Mouse (Mus musculus): ENCODE measurements at regions not wholly inside any gene's neighbourhood (a gene's known extent, or its start where the extent isn't known, plus 50 kb on each side); places are given as distances from the start of the nearest gene placed in this dataset.

DNA sequence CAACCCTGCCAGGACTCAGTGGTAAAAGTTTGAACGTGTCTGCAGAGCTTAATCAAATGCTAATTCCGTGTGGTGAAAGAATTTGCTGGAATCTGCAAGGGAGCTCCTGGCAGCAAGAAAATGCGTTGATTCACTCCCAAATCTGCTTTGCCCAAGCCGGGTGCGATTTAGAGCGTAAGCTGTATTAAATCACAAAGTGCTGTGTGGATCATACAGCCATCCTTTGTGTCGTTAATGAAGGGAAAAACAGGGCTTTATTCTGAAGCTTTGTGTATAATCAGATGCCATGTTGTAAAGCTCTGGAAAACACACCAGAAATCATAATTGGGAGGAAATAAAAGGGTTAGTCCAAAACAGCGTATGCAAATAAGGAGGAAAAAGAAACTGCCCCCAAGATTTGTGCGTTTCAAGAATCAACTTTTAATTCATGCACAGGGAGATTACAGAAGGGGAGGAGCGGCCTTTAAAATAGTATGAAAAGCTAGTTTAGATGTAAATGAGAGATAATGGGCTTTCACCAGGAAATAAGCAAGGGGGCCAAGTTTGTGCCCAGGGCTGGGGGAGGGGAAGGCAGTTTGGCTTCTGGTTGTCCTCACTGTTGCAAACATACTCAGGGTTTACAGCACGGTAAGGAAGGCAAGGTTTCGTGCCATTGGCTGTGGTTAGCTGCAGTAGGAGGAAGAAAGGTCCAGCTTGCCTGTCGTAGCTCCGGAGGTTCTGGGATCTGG is 303.7 kb downstream of the H2al1j start:
- no peak for ATAC-seq (replicated peaks; ENCODE audit: low FRiP score, poor library complexity, severe bottlenecking)

DNA sequence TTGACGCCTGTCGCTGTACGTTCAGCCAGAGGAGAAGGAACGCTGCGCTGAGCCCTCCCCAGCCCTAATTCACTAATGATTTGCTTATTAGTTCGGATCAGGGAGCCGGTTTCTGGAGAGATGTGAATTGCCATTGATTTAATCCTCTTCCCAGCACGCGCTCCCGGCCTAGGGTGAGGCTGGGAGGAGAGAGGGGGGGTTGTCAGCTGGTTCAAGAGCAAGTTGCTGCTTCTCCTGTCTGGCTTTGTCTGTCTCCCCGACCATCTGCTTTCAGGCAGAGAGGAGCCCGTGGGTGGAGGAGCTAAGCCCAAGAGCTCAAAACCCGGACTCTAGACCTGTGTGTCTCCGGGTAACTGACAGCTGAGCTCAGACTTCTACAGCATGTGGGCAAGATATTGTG is 304.4 kb downstream of the H2al1j start:
- no peak for ATAC-seq (replicated peaks; ENCODE audit: low FRiP score, poor library complexity, severe bottlenecking)

DNA sequence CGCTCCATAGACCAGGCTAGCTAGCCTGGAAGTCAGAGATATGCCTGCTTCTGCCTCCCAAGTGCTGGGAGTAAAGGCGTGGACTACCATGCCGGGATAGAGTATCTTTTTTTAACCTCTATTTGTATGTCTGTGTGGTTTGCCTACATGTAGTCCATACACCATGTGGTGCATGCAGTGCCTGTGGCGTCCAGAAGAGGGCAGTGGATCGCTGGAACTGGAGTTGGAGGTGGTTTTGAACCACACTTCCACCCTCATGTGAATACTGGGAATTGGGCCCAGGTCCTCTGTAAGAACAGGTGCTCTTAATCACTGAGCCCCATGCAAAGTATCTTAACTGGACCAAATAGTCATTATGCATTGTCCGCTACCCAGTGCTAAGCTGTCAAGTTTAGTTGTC is 306.2 kb downstream of the H2al1j start:
- no peak; the same call in 1 of the 2 replicates for ATAC-seq (replicated peaks; ENCODE audit: low FRiP score, poor library complexity, severe bottlenecking)

DNA sequence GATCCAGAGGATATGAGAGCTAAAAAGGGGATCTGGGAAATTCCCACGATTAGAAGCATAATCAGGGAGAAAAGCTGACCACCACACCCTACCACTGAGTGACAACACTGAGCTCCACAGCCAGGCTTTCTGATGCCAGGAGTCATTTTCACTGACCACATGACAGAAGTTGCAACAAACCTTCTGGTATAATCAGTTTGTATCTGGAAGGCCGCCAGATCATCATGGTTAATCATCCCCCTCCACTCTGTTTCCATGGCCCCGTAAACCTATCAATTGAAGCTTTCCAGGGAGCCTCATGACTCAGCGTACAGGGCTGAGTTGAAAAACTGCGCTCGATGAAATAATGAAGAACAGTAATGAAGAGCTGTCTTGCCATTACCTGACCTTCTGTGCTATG is 316.9 kb downstream of the H2al1j start:
- no peak for ATAC-seq (replicated peaks; ENCODE audit: low FRiP score, poor library complexity, severe bottlenecking)

DNA sequence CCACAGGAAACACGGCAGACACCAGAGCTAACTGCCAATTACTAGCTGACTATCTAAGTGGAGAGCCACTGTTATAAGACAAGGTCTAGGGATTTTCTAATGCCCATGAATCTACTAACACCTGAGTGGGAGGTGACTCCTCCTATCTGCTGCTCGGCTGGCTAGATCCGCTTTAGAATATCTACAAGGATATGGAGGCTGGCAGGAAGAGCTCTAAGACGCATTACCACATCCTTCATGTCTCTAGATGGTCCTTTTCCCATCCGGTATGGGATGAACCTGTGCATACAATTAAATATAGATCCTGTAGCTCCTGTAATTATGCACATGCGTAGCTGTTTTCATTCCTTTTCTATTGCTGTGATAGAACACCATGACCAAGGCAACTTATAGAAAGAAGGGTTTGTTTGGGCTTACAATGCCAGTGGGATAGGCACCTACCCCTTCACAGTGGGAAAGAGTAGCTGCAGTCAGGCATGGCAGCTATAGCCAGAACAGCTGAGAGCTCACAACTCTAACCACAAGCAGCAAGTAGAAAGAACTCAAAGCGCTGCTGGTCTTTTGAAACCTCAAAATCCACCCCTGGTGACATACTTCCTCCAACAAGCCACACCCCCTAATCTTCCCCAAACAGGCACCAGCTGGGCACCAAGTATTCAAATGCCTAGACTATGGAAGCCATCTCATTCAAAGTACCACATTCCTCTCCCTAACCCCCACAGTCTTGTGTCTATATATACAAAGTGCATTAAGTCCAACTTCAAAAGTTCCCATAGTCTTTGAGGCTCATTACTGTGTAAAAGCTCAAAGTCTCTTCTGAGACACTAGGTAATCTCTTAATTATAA is 319.3 kb downstream of the H2al1j start:
- ATAC-seq (replicated peaks; ENCODE audit: low FRiP score, poor library complexity, severe bottlenecking), result no peak

DNA sequence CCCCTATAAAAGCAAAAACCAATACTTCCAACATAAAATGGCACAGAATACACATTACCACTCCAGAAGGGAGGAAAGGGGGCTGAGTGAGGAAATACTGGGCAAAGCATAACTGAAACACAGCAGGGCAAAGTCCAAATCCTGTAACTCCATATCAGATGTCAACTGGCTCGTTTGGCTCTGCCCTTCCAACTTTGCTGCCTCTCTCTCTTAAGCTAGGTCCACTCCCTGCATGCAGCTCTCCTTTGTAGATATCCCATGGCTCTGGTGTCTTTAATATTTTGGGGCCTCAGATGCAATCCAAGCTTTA is 319.9 kb downstream of the H2al1j start:
- no peak for ATAC-seq (replicated peaks; ENCODE audit: low FRiP score, poor library complexity, severe bottlenecking)

DNA sequence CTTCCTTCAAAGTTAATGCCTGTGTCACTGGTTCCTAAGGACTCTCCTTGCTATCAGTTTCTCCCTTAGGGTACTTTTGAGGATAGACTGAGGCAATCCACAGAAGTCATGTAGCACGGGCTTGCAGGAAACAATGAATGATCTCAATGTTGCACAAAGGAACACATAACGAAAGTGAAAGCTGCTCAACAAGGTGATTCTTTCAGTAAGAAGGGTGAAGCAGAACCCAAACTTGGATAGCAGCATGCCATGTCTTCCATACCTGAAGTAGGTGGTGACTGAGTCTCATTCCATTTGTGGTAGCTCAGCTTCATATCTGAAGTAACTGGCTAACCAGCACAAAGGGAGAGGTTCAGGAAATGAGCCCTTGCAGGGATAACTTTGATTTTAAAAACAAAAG is 325.7 kb downstream of the H2al1j start:
- ATAC-seq (replicated peaks; ENCODE audit: low FRiP score, poor library complexity, severe bottlenecking), result no peak

DNA sequence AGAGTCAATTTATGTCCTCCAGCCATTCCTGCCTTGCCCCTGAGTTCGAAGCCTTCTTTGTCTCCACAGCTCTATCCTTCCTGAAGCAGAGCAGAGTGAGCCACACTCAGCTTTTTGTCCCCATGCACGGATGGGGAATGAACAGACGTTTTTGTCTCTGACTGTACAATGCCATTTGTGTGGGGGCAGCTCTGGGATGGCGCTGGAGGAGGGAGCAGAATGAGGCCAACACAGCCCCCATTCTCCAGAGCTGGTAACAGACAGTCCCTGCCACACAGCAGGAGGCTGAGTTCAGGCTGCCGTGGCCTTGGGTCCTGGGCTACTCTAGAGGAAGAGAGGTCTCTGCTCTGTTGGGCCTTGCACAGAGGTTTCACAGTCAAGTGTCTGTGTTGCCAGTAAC is 327.4 kb downstream of the H2al1j start:
- ATAC-seq (replicated peaks; ENCODE audit: low FRiP score, poor library complexity, severe bottlenecking), result no peak

DNA sequence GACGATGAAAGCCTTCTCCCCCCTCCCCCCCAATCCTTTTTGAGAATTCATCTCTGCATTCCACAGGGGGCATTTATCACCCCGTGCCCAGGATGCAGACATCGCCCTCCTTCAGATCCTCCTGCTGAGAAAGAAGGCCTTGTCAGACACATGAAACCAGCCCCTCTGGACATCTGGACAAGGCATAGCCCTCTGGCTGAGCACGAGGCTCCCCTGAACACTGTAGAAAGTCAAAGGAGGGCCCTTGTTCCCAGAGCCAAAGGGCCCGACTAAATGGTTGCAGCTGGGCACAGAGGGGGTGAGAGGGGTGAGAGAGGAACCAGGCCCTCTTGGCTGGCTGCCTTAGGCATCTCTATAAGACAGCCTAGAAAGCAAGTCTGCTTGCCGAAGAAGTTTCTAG is 327.8 kb downstream of the H2al1j start:
- ATAC-seq (replicated peaks; ENCODE audit: low FRiP score, poor library complexity, severe bottlenecking), result no peak

DNA sequence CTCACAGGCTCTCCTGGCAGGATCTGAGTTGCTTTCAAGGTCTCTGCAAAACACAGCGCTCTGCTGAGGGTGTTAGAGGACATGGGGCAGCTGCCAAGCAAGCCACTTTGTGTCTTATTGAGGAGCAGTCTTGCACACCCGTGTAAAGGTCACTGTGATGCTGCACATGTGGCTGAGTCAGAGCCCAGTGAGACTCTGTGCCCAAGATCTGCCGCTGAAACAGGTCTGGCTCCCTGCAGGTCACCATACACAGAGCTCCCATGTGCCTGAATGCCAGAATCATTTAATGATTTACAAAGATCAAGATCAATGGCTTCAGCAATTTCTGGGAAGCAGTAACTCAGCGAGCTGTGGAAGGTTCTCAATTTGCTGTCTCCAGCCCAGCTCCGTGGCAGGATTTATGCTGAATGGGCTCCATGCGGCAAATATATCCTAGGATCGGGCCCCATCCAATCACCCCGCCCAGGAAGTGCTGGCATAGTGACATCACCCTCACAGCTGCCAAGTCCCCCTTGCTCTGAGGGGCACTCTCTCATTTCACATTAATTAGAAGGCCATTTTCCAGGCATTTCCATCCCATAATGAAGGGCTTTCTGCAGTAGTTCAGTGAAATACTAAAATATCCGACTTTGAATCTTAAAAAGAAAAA is 330.1 kb downstream of the H2al1j start:
- no peak for ATAC-seq (replicated peaks; ENCODE audit: low FRiP score, poor library complexity, severe bottlenecking)

DNA sequence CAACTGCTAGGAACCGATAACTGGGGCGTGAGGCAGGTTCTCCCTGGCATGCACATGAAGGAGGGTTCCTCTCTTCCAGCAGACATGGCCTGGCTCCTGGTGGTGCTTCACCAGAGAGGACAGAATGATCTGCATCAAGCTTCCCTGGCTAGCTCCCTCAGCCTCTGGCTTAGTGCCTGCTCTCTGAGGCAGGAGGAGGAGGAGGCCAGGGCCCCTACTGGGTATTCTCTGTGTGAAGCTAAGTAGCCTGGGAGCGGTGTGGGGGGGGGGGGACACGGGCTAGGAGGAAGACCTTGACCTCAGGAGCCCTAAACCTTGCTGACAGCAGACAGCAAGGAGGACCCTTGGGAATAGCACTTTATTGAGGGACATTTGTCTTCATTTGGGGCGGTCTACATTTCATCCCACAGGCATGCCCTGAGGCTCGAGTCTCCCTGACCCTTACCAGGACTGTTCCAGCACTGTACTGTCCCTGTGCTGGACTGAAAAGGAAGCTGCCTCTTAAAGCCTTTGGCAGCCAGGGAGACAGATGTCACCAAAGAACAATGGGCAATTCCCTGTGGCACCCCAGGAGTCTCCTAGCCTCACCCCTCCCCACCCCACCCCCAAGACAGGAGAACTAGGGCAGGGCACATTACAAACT is 335.7 kb downstream of the H2al1j start:
- ATAC-seq (replicated peaks; ENCODE audit: low FRiP score, poor library complexity, severe bottlenecking), result no peak

DNA sequence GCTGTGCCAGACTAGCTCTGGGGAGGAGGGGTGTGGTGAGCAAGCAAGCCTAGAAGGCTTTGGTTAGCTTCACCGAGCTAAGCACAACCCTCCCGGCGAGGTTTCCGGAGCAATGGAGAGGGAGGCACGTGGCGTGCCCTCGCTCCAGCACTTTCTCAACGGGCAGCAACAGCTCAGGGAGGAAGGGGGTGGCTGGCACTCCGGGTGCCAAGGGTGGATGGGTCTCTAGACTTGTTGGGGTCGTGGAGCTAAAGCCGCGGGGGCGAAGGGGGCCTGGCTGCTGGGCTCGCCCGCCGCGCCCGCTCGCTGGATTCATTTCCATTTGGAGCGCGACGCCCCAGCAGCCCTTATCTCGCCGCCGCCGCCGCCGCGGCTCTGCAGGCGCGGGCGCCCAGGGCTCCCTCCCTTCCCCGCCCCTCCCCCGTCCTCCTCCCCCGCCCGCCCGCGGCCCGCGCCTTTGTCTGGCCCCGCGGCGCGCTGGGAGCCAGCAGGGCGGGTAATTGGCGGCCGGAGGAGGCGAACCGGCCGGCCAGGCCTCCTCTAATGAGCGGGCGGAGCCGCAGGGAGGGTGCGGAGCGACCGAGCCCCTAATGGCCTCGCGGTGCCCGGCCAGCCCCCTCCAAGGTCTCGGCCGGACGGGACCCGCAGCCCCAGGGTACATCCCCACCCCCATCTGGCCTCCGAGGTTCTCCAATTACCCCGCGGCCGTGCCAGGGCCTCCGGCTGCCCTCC is 336.9 kb downstream of the H2al1j start:
- ATAC-seq (replicated peaks; ENCODE audit: low FRiP score, poor library complexity, severe bottlenecking), result peak; percentile 75

DNA sequence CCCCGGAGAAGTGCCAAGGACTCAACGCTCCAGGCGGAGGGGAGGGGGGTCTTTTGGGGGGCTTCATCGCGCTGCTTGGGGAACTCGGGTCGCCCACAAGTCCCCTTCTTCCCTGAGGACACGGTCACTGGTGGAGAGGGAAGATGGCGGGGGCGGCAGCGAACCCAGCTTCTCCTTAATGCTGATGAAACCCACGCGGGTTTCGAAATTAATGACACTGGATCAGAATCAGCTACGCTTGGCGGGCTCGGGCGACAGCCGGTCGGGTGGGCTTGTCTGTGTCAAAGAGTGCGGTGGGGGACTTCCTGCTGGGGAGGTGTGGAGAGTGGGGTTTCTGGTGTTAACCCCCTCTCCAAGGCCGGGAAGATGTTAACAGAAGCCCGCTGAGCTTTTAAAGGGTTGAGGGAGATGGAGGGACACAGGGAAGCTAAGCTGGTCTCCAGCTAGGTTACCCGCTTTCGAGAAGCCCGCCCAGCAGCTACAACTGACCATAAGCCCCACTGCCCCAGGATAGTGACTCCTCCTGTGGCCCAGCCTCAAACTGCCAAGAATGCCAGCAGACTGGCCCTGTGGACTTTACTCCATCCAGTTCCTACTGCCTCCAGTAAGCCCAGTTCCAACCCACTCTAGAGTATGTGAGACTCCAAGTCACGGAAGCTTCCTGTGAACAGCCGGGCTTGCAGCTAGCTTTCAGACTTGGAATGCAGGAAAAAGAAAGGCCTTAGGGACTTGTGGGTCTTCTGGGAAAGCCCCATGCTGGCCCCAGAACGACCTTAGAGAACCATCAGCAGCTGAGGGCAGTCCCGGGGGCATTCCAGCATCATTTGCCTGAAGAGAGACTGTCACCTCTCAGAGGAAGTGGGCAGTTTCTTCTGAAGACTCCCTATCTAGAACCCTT is 337.7 kb downstream of the H2al1j start:
- 0 out of 2 replicates have a peak, but pooled peaks have one; percentile 41 for ATAC-seq (replicated peaks; ENCODE audit: low FRiP score, poor library complexity, severe bottlenecking)

DNA sequence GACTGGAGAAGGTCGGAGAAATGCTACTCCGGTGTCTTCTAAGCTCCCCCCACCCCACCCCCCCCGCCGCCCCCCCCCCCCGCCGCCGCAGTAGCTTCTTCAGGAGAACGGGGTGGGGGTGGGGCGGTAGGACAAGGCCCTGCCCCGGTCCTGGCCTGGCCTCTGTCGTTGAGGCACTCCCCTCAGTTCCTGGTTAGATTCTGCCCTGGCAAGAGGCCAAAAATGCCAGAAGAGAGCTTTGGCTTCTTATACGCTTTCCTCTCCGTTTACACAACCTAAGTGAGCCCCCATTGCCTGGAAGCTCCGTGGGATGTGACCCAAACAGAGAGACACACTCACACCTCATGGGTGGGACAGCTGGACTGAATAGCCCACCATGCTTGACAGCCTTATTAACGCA is 338.9 kb downstream of the H2al1j start:
- ATAC-seq (replicated peaks; ENCODE audit: low FRiP score, poor library complexity, severe bottlenecking), result no peak

DNA sequence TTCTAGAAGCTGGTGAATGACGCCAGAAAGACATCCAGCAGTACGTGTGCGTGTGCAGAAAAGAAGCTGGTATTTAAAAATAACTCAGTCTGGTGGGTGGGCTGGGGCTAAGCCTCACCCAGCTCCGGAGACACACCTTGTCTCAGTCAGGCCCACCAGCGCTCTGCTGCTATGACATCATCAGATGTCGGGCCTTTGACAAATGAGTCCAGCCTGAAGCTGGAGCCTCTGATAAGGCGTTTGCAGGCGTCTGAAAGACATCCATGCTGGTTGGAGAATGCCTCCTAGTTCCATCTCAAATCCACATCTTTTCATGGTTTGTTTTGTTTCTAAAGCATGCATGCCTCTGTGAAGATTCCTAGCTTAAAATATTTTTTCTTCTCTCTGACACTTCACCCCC is 344.2 kb downstream of the H2al1j start:
- ATAC-seq (replicated peaks; ENCODE audit: low FRiP score, poor library complexity, severe bottlenecking), result no peak

DNA sequence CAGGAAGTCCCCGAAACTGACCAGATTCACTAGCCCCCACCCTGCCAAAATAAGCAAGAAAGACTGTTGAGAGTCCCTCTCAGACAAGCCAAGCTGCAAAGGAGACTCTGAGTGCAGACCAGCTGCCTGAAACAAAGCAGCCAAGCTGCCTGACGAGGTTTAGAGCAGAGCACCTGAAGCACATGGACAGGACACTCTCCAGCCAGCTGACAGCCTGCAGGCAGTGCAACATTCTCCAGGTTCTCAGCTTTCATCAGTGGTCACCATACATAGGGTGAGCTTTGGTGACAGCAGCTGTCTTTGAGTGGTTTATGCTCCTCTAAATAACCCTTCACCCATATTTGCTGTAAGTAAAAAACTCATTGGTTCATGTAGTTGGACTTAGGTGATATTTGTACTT is 350.5 kb downstream of the H2al1j start:
- ATAC-seq (replicated peaks; ENCODE audit: low FRiP score, poor library complexity, severe bottlenecking), result no peak

DNA sequence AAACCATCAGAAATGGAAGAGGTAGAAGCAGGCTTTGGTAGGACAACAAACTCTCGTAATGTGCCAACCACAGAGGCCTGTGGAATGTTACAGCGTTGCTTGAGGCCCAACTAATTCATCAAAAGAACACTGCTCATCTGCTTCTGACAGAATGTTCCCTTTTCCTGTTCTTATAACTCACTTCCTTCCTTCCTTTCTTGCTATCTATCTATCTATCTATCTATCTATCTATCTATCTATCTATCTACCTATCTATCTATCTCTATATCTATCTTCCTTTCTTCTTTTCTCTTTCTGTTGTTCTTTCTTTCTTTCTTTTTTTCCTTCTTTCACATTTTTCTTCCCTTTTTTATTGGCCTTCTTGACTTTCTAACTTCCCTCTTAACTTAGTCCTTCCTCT is 353.7 kb downstream of the H2al1j start:
- ATAC-seq (replicated peaks; ENCODE audit: low FRiP score, poor library complexity, severe bottlenecking), result no peak

DNA sequence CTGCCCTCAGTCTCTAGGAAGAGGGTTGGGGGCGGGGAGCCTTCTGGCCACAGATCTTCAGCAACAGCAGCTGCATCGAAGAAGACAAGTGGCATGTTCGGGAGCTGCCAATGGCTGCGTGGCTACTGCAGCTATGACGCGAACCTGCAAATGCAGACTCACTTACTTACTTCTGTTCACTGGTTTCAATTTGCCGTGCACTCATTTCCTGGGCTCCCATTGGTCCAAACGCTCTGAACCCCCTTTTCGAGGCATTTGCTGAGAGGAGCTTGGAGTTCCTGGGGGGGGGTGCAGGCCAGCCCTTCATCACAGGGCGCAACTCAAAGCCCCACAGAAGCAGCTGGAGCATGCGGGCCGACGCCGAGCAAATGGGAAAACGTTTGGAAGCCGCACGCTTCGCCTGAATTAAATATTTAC is 362.4 kb downstream of the H2al1j start:
- no peak for ATAC-seq (replicated peaks; ENCODE audit: low FRiP score, poor library complexity, severe bottlenecking)

DNA sequence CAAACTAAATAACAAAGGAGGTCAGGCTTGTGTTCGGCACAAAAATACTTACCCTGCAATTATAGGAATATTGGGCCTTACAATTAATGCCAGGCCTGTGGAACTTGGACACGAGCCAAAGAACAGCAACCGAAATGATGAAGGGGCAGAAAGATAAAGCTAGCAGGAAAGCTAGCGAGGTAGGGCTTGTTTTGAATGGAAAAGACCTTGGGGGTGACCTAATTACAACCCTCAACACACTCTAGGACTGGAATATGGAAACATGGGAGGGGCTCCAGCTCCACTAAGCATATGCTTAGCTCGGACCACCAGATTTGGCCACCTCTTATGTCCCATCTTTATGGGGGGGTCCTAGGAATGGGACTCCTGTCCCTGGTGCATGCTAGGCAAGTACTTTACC is 362.8 kb downstream of the H2al1j start:
- ATAC-seq (replicated peaks; ENCODE audit: low FRiP score, poor library complexity, severe bottlenecking), result no peak
